Mouse (Mus musculus) erythroblast, embryonic 14.5 days (primary cell): Measurements from ENCODE around the gene Lnpep. TPM values are rescaled to one million over a fixed set of nuclear protein-coding genes. Genes with fewer than 3 reads are reported as not detected.
"Not testable (repeated sequence)": the region's sequence is repeated elsewhere in the genome, so short reads cannot be mapped to it uniquely, and the experiment has no call there.

ENCODE experiments used
- H3K27me3 ChIP-seq: 2 replicates; pipeline ENCODE4 v1.6.1; 2012; ENCODE audit warnings: inconsistent platforms; ENCODE audit not compliant: control insufficient read depth
- H3K36me3 ChIP-seq: 2 replicates; pipeline ENCODE4 v1.6.1; 2012; ENCODE audit warnings: mild to moderate bottlenecking, inconsistent platforms; ENCODE audit not compliant: control insufficient read depth
- H3K4me1 ChIP-seq: 2 replicates; pipeline ENCODE4 v1.6.1; 2012; ENCODE audit warnings: inconsistent platforms; ENCODE audit not compliant: control insufficient read depth
- H3K4me3 ChIP-seq: replicated peaks from 2 replicates; pipeline ENCODE3; 2012; ENCODE audit warnings: moderate library complexity, mild to moderate bottlenecking, inconsistent platforms
- H3K9me3 ChIP-seq: 2 replicates; pipeline ENCODE4 v1.6.1; 2012; ENCODE audit warnings: low read length, inconsistent platforms, mixed read lengths; ENCODE audit not compliant: control insufficient read depth
- GATA1 ChIP-seq: IDR thresholded peaks from 2 replicates; pipeline ENCODE4 v1.6.1; 2012; ENCODE audit warnings: low read length, inconsistent platforms, mixed read lengths
- TAL1 ChIP-seq: IDR thresholded peaks from 3 replicates; pipeline ENCODE4 v1.6.1; 2012; ENCODE audit warnings: low read length, inconsistent platforms, mixed read lengths
- polyA plus RNA-seq: library from polyadenylated mRNA; stranded (reverse); fragments of >175 nt; gene quantifications from 2 replicates; pipeline ENCODE4 v1.2.3, GENCODE M21; 2012

Lnpep gene
- polyA plus RNA-seq: 0.05 and 0.07 TPM in 2 replicates

- peak within 1 kb of the TSS; percentile 96 for H3K4me3 ChIP-seq
- TF ChIP-seq GATA1 (no peak), TAL1 (no peak)
- no peaks in the 10 kb centered on the region; the same call in 1 of the 2 replicates for H3K36me3 ChIP-seq
- no peaks in the 10 kb centered on the region for H3K9me3 ChIP-seq
- no peaks in the 10 kb centered on the region for H3K27me3 ChIP-seq
- H3K4me1 ChIP-seq: peaks cover 48% of the 10 kb centered on the region
These were observed at the start of gene Lnpep for GRCm38 (mm10) chr17:17624957-17625586. TSS of gene Lnpep (minus strand) at chr17:17625050.

- peaks cover 2% of the 10 kb centered on the region for H3K4me1 ChIP-seq
- H3K27me3 ChIP-seq: no peaks in the 10 kb centered on the region
- no peak overlapping the region for H3K4me3 ChIP-seq
- TF ChIP-seq GATA1 (no peak), TAL1 (no peak)
- H3K9me3 ChIP-seq: no peaks in the 10 kb centered on the region
- no peaks in the 10 kb centered on the region for H3K36me3 ChIP-seq
These were observed 31.0 kb upstream of the Lnpep start for GRCm38 (mm10) chr17:17655829-17656176.

- Histone ChIP-seq H3K4me1 (peaks cover 2% of the 10 kb centered on the region), H3K36me3 (no peaks in the 10 kb centered on the region), H3K4me3 (no peak overlapping the region), H3K9me3 (no peaks in the 10 kb centered on the region), H3K27me3 (no peaks in the 10 kb centered on the region)
- no peak for TF ChIP-seq GATA1
- no peak for TF ChIP-seq TAL1
These were observed 30.4 kb upstream of the Lnpep start for GRCm38 (mm10) chr17:17654997-17655828.

- no peaks in the 10 kb centered on the region for H3K9me3 ChIP-seq
- H3K27me3 ChIP-seq: no peaks in the 10 kb centered on the region
- no peak for TF ChIP-seq TAL1
- no peak for TF ChIP-seq GATA1
- no peak overlapping the region for H3K4me3 ChIP-seq
- no peaks in the 10 kb centered on the region for H3K36me3 ChIP-seq
- H3K4me1 ChIP-seq: peaks cover 2% of the 10 kb centered on the region
These were observed 27.7 kb upstream of the Lnpep start for GRCm38 (mm10) chr17:17652570-17652969.

GRCm38 (mm10) chr17:17645738-17646137 is 20.9 kb upstream of the Lnpep start:
- no peaks in the 10 kb centered on the region for H3K36me3 ChIP-seq
- H3K27me3 ChIP-seq: no peaks in the 10 kb centered on the region
- no peaks in the 10 kb centered on the region for H3K4me1 ChIP-seq
- no peak for TF ChIP-seq GATA1
- TF ChIP-seq TAL1: no peak
- no peak overlapping the region for H3K4me3 ChIP-seq
- H3K9me3 ChIP-seq: no peaks in the 10 kb centered on the region

GRCm38 (mm10) chr17:17637387-17637786 is 12.5 kb upstream of the Lnpep start:
- H3K9me3 ChIP-seq: no peaks in the 10 kb centered on the region
- H3K36me3 ChIP-seq: no peaks in the 10 kb centered on the region
- TF ChIP-seq TAL1 (no peak), GATA1 (no peak)
- H3K4me1 ChIP-seq: no peaks in the 10 kb centered on the region
- no peaks in the 10 kb centered on the region for H3K27me3 ChIP-seq
- H3K4me3 ChIP-seq: no peak overlapping the region

- Histone ChIP-seq H3K4me1 (no peaks in the 10 kb centered on the region), H3K4me3 (no peak overlapping the region), H3K36me3 (no peaks in the 10 kb centered on the region), H3K9me3 (no peaks in the 10 kb centered on the region), H3K27me3 (no peaks in the 10 kb centered on the region)
- no peak for TF ChIP-seq TAL1
- TF ChIP-seq GATA1: no peak
These were observed 11.3 kb upstream of the Lnpep start for GRCm38 (mm10) chr17:17636147-17636546.

- Histone ChIP-seq H3K36me3 (no peaks in the 10 kb centered on the region), H3K4me3 (no peak overlapping the region), H3K9me3 (no peaks in the 10 kb centered on the region), H3K4me1 (no peaks in the 10 kb centered on the region), H3K27me3 (no peaks in the 10 kb centered on the region)
- TF ChIP-seq TAL1 (no peak), GATA1 (no peak)
These were observed 9.2 kb upstream of the Lnpep start for GRCm38 (mm10) chr17:17634033-17634432.

- Histone ChIP-seq H3K4me3 (no peak overlapping the region), H3K36me3 (no peaks in the 10 kb centered on the region), H3K9me3 (no peaks in the 10 kb centered on the region), H3K27me3 (no peaks in the 10 kb centered on the region), H3K4me1 (peaks cover 9% of the 10 kb centered on the region)
- no peak for TF ChIP-seq GATA1
- no peak for TF ChIP-seq TAL1
These were observed 7.1 kb upstream of the Lnpep start for GRCm38 (mm10) chr17:17631985-17632384.

GRCm38 (mm10) chr17:17628237-17628879 is 3.5 kb upstream of the Lnpep start:
- H3K27me3 ChIP-seq, H3K36me3 ChIP-seq, H3K4me3 ChIP-seq, H3K9me3 ChIP-seq: not testable (repeated sequence)
- peaks cover 35% of the 10 kb centered on the region for H3K4me1 ChIP-seq
